Mouse (Mus musculus) layer of hippocampus, postnatal 14 days (tissue): ENCODE data around the gene Olig3. TPM values are rescaled to one million over a fixed set of nuclear protein-coding genes. Genes with fewer than 3 reads are reported as not detected.

ENCODE experiments used
- total RNA-seq, 2 experiments: library from RNA; stranded (reverse); gene quantifications; 2 replicates each; pipeline ENCODE4 v1.2.3; 2021

The Olig3 gene
- total RNA-seq, 2 experiments from 2014 or later = not detected

Other genes with a start within 250 kb of the Olig3 start
- 10 to 100 TPM; 19.6 to 21.9 TPM for gene Ifngr1, start 235.4 kb downstream of the Olig3 start, total RNA-seq